ENCODE assay signal across 23 mouse cellular contexts in the genomic region with DNA sequence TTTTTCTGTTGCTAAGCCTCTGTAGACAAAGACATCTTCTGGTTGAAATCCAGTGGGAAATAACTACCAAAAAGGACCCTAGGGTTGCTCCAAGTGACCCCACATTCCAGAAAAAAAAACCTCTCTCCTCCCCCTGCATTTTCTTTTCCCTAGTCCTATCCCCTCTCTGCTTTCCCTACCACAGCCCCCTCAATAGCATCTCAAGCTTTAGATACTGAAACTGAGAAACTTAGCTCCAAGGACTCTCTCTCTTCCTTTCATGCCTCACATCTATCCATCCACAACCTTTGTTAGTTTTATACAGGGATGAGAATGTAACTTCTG.
A peak's percentile ranks its signal among the peaks of the same experiment; 100 is the strongest.
DNase-seq lines count a peak whose midpoint lies in the region; ATAC-seq lines count a peak whose summit lies in the region.
"Had no signal": no experiment of that assay in that cellular context is flagged by ENCODE, and none has a peak within 500 bp of the region (broad histone marks: within the 10 kb centered on the region; RNA-seq: fewer than 3 reads in every experiment).

No protein-coding gene starts in this region.

- H3K9me3 ChIP-seq in kidney, embryonic 16.5 days (ENCODE audit: low read length) = no peaks in the 10 kb centered on the region
- H3K9me3 ChIP-seq in kidney, embryonic 14.5 days (ENCODE audit: control insufficient read depth, low read length) = no peaks in the 10 kb centered on the region
- H3K9me3 ChIP-seq in midbrain, embryonic 13.5 days = peaks cover 5% of the 10 kb centered on the region; the same call in 1 of the 2 replicates
- H3K9me3 ChIP-seq in midbrain, embryonic 16.5 days (replicated peaks; ENCODE audit: control insufficient read depth, low read length, poor library complexity, severe bottlenecking) = no peaks in the 10 kb centered on the region; the same call in 1 of the 2 replicates
- H3K9me3 ChIP-seq: limb, embryonic 10.5 days; limb, embryonic 15.5 days; liver, embryonic 13.5 days; megakaryocyte, embryonic 14.5 days had no signal

- H3K27me3 ChIP-seq in kidney, embryonic 16.5 days (ENCODE audit: insufficient read depth, low read length) = no peaks in the 10 kb centered on the region
- no peaks in the 10 kb centered on the region for H3K27me3 ChIP-seq in kidney, embryonic 14.5 days (ENCODE audit: control insufficient read depth, insufficient read depth, low read length)
- no peaks in the 10 kb centered on the region for H3K27me3 ChIP-seq in midbrain, embryonic 13.5 days
- H3K27me3 ChIP-seq in midbrain, embryonic 16.5 days (ENCODE audit: control insufficient read depth, insufficient read depth, low read depth, low read length) = no peaks in the 10 kb centered on the region
- H3K27me3 ChIP-seq: embryonic facial prominence, embryonic 13.5 days; limb, embryonic 15.5 days; liver, embryonic 13.5 days; megakaryocyte, embryonic 14.5 days had no signal

- no peak overlapping the region for H3K4me3 ChIP-seq in kidney, embryonic 16.5 days (ENCODE audit: low read length)
- no peak overlapping the region for H3K4me3 ChIP-seq in kidney, embryonic 14.5 days (ENCODE audit: low read length)
- H3K4me3 ChIP-seq in midbrain, embryonic 13.5 days (replicated peaks) = no peak overlapping the region
- no peak overlapping the region for H3K4me3 ChIP-seq in midbrain, embryonic 16.5 days (ENCODE audit: low read depth, low read length)
- H3K4me3 ChIP-seq: embryonic facial prominence, embryonic 13.5 days; limb, embryonic 10.5 days; limb, embryonic 15.5 days; liver, embryonic 13.5 days; megakaryocyte, embryonic 14.5 days had no signal

- peak; percentile 85 for DNase-seq in heart, adult 11 months
- DNase-seq in heart, adult 18-20 months = no peak
- peak; percentile 6 for DNase-seq in skeletal muscle tissue, adult 2 months (ENCODE audit: low read depth, low spot score)
- DNase-seq: adrenal gland, postnatal 25 days; cerebellum, adult 18-20 months; cerebellum, postnatal 10 days; liver, embryonic 13.5 days; lung, adult 18-20 months; lung, postnatal 4 days; right cerebral cortex, postnatal 4 days; thymus, adult 2 months; thymus, postnatal 36 days had no signal

- no peaks in the 10 kb centered on the region for H3K36me3 ChIP-seq in kidney, embryonic 16.5 days (ENCODE audit: insufficient read depth, low read length)
- no peaks in the 10 kb centered on the region for H3K36me3 ChIP-seq in kidney, embryonic 14.5 days (ENCODE audit: control insufficient read depth, insufficient read depth, low read length)
- no peaks in the 10 kb centered on the region for H3K36me3 ChIP-seq in midbrain, embryonic 13.5 days
- no peaks in the 10 kb centered on the region for H3K36me3 ChIP-seq in midbrain, embryonic 16.5 days (ENCODE audit: control insufficient read depth, insufficient read depth, low read length)
- H3K36me3 ChIP-seq: embryonic facial prominence, embryonic 13.5 days; limb, embryonic 10.5 days; limb, embryonic 15.5 days; liver, embryonic 13.5 days had no signal

- H3K4me2 ChIP-seq in kidney, embryonic 16.5 days (replicated peaks; ENCODE audit: low read depth, low read length) = no peak overlapping the region
- H3K4me2 ChIP-seq in kidney, embryonic 14.5 days (replicated peaks; ENCODE audit: low read depth, low read length) = no peak overlapping the region
- no peak overlapping the region for H3K4me2 ChIP-seq in midbrain, embryonic 13.5 days (replicated peaks)
- H3K4me2 ChIP-seq in midbrain, embryonic 16.5 days (ENCODE audit: low read length) = no peak overlapping the region
- H3K4me2 ChIP-seq: embryonic facial prominence, embryonic 13.5 days; limb, embryonic 15.5 days; liver, embryonic 13.5 days had no signal

- H3K27ac ChIP-seq in kidney, embryonic 16.5 days (ENCODE audit: low read length) = 0 out of 2 replicates have a peak overlapping the region, but pooled peaks have one; percentile 32
- H3K27ac ChIP-seq in kidney, embryonic 14.5 days (ENCODE audit: low read depth, low read length) = no peak overlapping the region
- no peak overlapping the region for H3K27ac ChIP-seq in midbrain, embryonic 13.5 days
- no peak overlapping the region for H3K27ac ChIP-seq in midbrain, embryonic 16.5 days (ENCODE audit: low read length)
- H3K27ac ChIP-seq: embryonic facial prominence, embryonic 13.5 days; limb, embryonic 10.5 days; limb, embryonic 15.5 days; liver, embryonic 13.5 days had no signal

- ATAC-seq in kidney, embryonic 16.5 days (ENCODE audit: low FRiP score, low TSS enrichment) = no peak
- ATAC-seq in kidney, embryonic 14.5 days (ENCODE audit: low FRiP score, low TSS enrichment) = no peak
- peak; percentile 62; the same call in 1 of the 2 replicates for ATAC-seq in midbrain, embryonic 13.5 days
- ATAC-seq in midbrain, embryonic 16.5 days = no peak
- ATAC-seq: CD4-positive, CD25-positive, alpha-beta regulatory T cell, adult 4 months; intestine, postnatal 0 days; lung, postnatal 0 days had no signal

- no peak overlapping the region for H3K9ac ChIP-seq in kidney, embryonic 16.5 days (replicated peaks; ENCODE audit: low read length)
- H3K9ac ChIP-seq in kidney, embryonic 14.5 days (ENCODE audit: low read depth, low read length) = no peak overlapping the region
- H3K9ac ChIP-seq in midbrain, embryonic 13.5 days (replicated peaks) = no peak overlapping the region
- H3K9ac ChIP-seq in midbrain, embryonic 16.5 days (ENCODE audit: low read depth, low read length) = no peak overlapping the region
- H3K9ac ChIP-seq: embryonic facial prominence, embryonic 13.5 days; limb, embryonic 15.5 days; liver, embryonic 13.5 days had no signal

- H3K4me1 ChIP-seq in kidney, embryonic 16.5 days (ENCODE audit: insufficient read depth, low read length) = no peaks in the 10 kb centered on the region
- no peaks in the 10 kb centered on the region for H3K4me1 ChIP-seq in kidney, embryonic 14.5 days (ENCODE audit: control insufficient read depth, insufficient read depth, low read length)
- peaks cover 17% of the 10 kb centered on the region for H3K4me1 ChIP-seq in midbrain, embryonic 13.5 days (replicated peaks)
- no peaks in the 10 kb centered on the region for H3K4me1 ChIP-seq in midbrain, embryonic 16.5 days (ENCODE audit: control insufficient read depth, insufficient read depth, low read length)
- H3K4me1 ChIP-seq: embryonic facial prominence, embryonic 13.5 days; limb, embryonic 10.5 days; limb, embryonic 15.5 days; liver, embryonic 13.5 days had no signal

Comparison
In these comparisons a context has a peak if more than half of its experiments do, and no peak if none do; other contexts are left out.
1. DNase-seq: peak in heart, adult 11 months (single experiment) and skeletal muscle tissue, adult 2 months (single experiment); none in heart, adult 18-20 months (0 of 2).